Mouse (Mus musculus) frontal cortex, adult (tissue): ENCODE results near the gene Hsh2d.
A peak's percentile ranks its signal among the peaks of the same experiment; 100 is the strongest.

Source experiments
- ATAC-seq: cut with Nextera tagmentation; 2 replicates; pipeline ENCODE4 v1.9.2; 2017; ENCODE audit warnings: mild to moderate bottlenecking, moderate library complexity, mixed read lengths; ENCODE audit not compliant: low TSS enrichment

The Hsh2d gene

DNA sequence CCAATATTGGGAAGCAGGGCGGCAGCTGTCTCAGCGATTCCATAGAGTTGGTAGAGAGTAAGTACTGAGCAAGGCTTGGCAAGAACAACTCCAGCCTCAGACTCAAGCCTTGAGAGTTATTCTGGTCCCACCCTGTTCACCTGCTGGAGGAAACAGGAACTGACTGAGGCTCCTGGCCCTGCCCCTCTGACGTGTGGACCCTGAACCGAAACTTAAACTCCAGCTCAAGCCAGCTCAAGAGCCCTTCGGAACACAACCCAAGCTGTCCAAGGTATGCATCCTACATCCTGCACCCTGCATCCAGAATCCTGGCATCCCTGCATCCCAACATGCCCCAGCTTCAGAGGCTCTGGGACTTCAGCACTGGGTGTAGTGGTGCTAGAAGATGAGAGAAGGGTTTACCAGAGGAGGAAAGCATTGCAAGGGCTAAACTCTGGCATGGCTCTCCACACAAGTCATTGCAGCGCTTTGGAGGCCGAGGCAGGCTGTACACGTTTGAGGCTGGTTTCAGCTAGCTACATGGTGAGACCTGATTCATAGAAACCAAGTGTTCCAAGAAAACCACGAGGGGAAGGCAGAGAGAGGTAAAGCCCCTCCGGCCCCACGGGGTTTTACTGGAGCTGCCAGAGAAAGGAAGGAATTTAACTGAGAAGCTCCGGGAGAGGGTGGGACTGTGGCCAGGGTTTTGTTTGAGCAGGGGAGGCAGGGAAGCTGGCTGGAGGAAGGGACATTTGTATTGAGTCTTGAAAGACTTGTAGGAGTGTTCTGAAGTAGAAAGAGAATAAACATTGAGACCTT lies at the start of gene Hsh2d:
Gene Hsh2d (plus strand): TSS at position 222 of the 798 bp plus-strand sequence.
- ATAC-seq, result no peak

DNA sequence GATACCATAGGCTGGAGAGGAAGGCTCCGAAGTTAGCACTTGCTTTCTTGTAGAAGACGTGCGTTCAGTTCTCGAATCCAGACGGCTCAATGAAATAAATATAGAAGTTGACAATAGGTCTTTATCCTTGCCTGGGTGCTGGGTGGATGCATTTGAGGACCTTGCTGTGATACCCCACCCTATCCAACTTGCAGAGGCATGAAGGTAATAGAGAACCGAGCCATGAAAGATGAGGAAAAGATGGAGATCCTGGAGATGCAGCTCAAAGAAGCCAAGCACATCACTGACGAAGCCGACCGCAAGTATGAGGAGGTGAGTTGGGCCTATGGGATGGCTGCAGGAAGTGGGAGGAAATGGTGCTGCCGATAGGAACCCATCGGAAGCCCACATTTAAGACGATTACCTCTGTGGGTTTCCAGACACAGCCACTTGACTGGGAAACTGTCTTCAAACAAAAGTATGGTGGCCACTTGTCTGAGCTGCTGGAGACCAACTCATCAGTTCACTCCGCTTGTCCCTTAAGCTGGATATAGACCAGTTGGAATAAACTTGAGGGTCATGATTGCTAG lies 46.1 kb upstream of the Hsh2d start:
- ATAC-seq, result no peak

DNA sequence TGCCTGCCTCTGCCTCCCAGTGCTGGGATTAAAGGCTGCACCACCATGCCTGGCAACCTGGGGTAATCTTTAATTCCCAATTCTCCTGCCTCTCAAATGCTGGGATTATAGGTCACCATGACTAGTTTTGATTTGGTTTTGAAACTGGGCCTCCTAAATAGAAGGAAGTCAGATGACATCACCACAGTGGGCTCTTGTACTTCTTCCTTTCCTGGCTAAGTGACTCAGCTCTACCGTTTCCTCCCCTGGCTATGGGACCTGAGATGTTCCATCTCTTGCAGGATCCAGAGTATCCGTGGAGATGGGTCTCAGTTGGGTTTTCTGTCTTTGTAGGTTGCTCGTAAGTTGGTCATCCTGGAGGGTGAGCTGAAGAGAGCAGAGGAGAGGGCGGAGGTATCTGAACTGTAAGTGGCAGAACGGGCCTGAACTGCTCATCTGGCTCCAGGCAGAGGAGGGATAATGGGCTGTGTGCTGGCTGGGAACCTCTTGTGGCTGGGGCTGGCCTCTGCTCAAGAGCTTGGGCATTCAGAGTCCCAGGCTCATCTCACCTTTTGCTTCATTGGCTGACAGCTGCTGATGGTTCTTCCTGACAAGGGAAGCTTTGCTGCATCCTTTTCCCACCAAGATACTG lies 45.0 kb upstream of the Hsh2d start:
- no peak for ATAC-seq

DNA sequence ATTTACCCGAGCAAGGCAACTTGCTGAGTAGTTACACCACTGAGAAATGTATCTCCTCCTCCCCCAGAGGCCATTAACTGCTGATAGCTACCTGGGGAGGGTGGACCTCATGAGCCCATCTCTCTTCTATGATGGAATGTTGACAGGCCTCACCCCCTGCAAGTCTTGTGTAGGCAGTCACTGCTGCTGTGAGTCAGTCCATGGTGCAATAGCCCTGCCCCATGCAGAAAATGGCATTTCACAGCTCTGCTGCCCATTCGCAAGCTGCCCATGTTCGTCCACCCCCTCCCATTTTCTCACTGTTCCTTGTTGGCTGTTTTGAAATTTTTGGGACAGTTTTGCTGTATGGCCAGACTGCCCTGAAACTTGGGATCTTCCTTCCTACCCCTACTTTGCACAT lies 43.9 kb upstream of the Hsh2d start:
- ATAC-seq, result no peak

DNA sequence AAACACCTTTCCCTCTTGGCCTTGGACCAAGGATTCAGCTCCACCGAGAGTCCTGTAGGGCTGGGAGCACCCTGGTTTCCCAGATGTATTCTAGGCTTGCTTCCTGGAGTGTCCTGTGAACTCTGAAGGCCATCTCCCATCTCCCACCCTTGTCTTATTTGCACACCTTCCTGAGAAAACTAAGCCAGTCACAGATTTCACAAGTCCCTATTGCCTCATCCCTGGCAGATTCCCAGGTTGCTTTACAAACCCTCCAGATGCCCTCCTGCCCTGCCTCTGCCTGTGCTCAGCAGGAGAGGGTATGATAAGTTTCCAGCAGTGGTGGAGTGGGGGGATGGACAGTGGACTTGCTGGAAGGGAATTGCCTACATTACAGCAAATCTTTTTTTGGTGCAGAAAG lies 43.4 kb upstream of the Hsh2d start:
- no peak for ATAC-seq

DNA sequence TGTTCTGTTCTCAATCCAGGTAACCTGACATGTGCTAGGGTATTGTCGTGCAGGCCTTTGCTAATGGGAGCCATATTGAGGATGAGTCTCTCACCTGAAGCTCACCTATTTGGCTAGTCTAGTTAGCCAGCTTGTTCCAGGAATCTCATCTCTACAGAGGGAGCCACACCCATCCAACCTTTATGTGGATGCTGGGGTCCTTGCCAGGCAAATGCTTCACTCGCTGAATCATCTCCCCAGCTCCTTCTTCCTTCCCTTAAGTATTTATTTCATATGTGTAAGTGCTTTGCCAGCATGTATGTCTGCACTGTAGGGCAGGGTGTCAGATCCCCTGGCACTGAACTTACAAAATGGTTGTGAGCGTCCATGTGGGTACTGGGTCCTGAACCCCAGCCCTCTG lies 42.9 kb upstream of the Hsh2d start:
- no peak for ATAC-seq

DNA sequence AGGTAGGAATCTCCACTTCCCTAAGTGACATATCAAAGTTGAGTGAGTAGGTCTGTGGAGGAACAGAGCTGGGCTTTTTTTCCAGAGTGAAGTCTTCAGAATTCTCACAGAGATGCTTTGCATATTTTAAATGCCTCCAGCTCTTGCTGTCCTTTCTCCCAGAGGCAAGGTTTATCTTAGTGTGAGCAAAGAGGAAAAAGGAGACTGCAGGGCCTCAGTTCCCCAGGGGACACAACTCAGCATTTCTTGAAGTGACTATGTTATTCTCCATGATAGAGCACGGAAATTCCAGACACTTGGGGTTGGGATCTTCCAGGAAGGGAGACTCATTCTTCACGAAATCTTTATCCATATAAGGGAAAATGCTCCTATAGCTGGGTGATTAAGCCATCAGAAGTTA lies 42.2 kb upstream of the Hsh2d start:
- no peak for ATAC-seq

DNA sequence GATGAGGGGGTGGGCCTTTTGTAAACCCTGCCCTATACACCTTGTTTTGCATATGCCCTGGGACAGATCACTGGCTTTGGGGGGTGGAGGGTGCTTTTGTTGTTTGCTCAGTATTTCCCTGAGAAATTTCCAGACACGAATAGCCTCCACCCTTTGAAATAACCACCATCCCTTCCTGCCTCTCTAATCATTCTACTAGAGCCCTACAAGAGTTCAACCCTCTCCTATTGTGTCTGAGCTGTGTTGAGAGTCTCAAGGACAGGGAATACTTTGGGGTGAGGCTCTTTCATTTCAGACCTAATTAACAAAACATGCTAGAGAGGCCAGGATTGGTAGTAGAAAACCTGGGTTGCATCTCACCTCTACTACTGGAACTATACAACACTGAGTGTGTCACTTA lies 40.4 kb upstream of the Hsh2d start:
- no peak for ATAC-seq

DNA sequence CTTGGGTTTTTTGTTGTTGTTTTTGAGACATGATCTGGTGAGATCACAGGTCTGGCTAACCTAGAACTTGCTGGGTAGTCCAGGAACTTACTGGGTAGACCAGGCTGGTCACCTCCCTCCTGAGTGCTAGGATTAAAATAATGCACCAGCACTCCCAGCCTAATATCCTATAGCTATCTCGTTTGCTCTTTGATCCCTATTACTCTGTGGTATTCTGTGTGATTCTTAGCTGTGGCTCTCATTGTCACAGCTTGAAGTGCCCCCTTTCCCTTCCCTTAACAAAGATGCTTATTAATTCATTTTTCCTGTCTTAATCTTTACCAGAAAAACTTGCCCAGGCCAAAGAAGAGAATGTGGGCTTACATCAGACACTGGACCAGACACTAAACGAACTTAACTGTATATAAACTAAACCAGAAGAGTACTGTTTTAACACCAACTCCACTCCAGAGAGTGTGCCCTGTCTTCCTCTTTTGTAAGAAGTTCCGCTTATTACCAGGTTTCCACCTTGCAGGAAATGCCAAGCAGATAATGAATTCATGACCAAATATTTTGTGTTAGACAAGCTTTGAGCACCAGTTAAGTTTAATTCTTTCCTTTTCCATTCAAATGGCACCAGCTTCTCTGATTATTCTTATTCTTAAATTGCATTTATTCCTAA lies 37.9 kb upstream of the Hsh2d start:
- no peak for ATAC-seq

DNA sequence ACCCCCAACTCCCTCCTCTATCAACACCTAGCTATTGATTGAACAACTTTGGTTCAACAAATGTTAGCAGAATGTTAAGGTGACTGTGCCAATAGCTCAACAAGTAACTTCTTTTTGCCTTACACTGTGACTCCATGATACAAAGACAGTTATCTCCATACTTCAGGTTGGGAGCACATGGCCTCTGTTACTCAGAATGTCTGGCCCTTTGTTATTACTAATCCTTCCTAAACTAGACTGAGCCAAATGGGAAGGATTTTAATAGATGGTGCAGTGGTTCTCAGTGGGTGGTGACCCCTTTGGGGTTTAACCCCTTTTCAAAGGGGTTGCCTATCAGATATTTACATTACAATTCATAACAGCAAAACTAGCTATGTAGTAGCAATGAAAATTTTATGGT lies 36.1 kb upstream of the Hsh2d start:
- ATAC-seq, result no peak

DNA sequence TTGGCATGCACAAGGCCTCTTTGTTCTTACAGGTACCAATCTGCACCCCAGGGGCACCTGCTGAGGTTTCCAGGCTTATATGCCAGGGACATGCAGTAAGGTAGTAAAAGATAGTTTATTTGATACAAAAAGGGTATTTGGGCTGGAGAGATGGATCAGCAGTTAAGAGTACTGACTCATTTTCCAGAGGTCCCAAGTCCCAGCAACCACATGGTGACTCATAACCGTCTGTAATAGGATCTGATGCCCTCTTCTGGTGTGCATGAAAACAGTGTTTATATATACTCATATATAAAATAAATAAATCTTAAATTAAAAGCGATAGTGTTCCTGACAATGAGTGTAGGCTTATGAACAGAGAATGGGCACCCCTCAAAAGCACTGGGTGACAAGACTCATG lies 31.3 kb upstream of the Hsh2d start:
- ATAC-seq, result no peak

DNA sequence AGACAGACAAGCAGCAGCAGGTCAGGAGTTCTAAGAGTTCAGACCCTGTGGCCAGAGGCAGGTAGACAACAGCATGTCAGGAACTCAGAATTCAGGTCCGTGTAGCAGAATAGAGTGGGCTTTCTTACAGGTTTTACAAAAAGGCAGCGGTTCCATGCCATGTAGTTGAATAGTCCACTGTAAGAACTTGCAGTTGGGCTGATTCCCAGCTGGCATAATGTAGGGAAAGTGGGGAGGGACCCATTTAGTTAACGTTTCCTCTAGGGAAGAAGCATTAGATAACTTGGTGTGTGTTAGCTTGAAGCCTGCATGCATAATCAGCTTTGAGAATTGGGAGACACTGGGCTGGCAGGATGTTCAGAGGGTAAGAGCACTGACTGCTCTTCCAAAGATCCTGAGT lies 30.7 kb upstream of the Hsh2d start:
- ATAC-seq, result no peak

DNA sequence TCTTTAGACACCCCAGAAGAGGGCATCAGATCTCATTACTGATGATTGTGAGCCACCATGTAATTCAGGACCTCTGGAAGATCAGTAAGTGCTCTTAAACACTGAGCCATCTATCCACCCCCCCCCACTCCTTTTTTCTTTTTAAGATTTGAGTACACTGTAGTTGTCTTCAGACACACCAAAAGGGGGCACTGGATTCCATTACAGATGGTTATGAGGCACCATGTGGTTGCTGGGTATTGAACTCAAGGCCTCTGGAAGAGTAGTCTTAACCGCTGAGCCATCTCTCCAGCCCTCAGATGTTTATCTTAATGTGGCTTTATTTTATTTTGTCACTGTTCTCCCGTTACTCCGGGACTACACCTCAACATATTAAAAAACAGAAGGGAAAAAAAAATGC lies 29.4 kb upstream of the Hsh2d start:
- no peak for ATAC-seq

DNA sequence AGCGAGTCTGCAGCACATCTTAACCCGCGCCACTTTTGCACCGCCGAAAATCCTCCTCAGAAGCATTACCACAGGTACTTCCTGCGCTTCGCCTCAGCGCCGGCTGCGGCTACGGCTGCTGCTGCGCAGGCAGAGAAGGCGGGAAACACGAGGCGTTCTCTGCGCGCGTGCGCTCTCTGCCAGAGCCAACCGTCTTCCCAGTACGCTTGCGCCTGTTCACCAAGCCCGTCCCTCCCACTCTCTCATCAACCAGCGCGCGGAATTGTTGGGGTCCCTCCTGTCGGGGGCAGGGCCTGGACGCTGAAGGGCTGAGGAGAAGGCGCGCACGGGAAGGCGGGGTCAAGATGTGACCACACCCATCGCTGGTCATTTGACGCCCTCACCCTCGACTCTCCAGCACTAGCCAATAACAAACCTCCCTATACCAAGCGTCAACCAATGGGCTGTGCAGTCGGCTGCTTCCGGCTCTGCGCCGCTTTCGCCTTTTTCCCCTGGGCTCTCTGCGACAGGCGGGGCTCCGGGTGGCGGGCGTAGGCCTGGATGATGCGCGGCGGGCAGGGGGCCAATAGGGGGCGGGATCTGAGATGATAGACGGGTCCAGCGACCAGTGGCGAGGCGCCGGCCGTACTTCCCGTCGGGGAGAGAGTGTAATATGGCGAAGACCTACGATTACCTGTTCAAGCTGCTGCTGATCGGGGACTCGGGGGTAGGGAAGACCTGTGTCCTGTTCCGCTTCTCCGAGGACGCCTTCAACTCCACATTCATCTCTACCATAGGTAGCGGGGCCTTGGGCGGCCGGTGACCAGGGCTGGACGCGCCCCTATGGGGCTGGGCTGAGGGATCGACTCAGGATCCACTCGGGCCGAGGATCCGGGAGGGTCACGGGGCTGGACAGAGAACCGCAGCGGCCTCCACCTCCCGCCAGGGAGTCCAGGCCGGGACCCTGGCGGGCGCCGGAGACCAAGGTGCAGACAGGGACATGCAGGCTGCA lies 28.4 kb upstream of the Hsh2d start, which contains the start of gene Rab8a:
Gene Rab8a (plus strand): TSS at position 494 of the 991 bp plus-strand sequence.
- ATAC-seq, result peak; percentile 94

DNA sequence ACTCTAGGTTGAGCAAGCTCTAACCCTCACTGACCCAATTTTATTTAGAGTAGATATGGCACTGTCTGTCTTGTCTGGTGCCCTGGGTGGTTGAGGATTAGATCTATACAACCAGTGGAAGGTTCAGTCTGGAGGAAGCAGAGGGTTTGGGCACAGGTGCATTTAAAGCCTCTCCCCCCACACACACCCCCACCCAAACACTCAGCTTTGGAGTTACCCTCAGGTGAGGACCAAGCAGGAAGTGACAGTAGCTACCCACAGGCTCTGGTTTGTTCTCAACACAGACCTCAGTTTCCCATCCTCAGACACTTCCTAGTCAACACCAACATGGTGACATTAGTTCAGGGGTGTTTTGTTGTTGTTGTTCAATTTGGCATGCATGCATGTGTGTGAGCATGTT lies 26.6 kb upstream of the Hsh2d start:
- ATAC-seq, result no peak

DNA sequence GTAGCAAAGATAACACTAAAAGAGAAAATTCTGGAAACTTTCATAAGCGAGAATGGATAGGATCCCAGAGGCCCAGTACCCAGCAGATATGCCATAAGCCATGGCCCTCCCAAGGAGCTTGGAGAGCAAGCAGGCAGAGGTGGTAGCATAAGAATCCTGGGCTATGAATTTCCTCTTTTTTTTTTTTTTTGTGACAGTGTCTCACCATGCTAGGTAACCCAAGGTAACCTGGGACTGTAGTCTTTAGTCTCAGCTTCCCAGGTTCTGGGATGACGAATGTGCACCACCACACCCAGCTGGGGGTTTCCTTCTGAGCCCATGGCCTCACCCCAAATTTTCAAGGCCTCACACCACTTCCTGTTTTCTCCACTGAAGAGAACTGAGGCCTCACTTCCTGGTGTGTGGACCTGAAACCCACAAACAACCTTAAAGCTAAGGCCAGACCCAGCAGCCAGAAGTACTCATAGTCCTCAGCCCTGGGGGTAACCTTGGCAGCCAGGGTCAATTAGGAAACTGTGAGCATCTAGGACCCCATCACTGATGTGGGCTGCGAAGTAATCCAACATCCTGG lies 20.3 kb upstream of the Hsh2d start:
- ATAC-seq, result no peak

DNA sequence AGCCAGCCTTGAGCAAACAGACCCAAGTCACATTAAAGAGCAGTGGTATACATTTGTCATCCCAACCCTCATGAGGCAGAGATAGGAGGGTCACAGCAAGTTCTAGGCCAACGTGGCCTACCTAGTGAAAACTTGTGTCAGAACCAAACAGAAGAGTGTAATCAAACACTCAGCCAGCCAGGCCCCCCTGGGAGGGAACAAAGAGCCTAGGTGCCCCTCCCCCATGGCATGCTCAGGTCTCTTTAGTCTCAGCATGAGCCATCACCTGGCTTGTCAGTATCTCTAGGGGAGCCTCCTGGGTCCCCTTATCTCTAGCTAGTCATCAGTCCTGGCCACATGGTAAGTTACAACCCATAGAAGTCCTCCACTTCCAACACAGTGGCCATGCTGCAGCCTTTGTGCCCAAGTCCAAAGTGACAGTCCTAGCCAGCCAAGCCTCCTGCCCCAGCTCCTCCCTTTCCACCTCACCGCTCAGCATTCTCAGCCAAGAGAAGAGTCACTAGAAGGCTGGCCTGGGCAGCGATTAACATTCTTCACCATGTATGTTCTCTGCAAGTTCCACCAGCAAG lies 19.7 kb upstream of the Hsh2d start:
- ATAC-seq, result no peak

DNA sequence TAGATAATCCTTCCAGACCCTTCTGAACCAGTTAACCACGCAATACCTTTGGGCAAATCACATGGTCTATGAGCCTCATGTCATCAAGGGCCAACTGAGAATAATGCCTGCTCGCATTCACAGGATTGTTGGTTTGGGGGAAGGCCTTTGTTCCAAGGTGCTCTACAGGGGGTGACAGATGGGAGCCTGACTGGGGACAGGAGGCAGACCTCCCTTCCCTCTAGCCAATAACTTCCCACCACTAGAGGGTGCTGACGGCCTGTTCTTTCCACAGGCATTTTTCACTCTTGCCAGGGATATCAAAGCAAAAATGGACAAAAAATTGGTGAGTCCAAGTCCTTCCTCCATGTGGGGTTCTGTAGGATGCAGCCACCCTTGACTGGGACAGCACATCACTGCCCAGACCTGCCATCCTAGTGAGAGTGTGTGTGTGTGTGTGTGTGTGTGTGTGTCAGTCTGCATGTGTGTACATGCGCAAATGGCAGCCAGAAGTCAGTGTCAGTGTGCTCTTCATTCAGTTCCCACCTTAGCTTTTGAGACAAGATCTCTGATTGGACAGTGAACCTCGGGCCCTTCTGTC lies 12.0 kb upstream of the Hsh2d start:
- ATAC-seq, result peak; percentile 72

DNA sequence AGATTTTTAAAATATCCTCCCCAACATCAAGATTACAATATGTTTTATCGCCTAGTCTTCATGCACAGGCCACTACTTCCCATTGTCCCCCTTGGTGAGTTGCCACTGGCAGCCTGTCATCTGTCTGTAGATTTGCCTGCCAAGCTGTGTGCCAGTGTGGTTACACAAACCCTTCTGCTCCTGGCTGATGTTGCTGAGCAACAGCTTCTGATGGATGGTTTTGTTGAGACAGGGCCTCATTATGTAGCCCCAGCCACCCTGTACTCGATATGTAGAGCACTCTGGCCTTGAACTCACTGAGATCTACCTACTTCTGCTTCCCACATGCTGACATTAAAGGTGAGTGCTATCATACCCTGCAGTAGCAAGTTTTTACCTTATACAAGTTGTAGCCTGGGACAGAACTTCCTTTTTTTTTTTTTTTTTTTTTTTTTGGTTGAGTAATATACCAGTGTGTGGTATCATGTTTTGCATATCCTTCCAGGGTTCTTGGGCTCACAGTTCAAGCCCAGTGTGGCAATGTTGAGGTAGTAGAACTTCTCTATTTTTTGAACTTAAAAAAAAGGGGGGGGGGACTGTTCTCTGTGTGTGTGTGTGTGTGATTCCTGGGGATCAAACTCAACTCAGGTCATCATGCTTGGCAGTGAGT lies 5.8 kb upstream of the Hsh2d start:
- no peak for ATAC-seq

DNA sequence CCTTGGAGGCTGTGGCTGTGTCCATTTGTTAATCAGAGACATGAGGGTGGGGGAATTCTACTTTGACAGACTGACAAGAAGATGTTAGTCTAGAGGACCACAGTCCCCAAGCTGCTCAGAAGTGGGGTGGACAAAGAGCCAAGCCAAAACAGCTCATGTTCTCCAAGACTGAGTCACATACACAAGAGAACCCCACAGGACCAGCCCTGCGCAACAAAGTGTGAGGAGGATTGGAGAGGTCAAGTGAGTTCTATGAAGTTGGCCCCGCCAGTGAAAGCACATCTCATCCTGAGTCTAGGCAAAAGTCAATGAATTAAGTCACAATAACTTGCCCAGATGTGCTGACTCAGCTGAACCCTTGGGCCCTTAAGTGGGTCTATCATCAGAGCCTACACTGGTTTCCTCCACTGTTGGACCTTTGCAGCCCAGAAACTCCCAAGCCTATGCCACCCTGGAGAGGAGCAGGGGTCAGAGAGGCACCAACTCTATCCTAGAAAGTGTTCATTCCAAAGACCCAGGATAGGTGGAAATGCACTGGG lies 1.6 kb upstream of the Hsh2d start:
- no peak for ATAC-seq
